7 mouse cellular contexts compared by ENCODE assay signal in genomic region chrX:61046700-61047099, GRCm38 (mm10).
DNase-seq lines count a peak whose midpoint lies in the region; ATAC-seq and TF ChIP-seq lines count a peak whose summit lies in the region.

No protein-coding gene starts in this region.

- TF ChIP-seq CTCF in kidney, postnatal 0 days (IDR thresholded peaks at IDR 0.05; ENCODE audit: low read depth) = peak; percentile 72
- peak in 1 of 2 experiments; percentile 30; a peak in 1 of 4 replicates for TF ChIP-seq CTCF in CH12.LX (conservative IDR thresholded peaks at IDR 0.05 in 1 of 2, IDR thresholded peaks at IDR 0.05 in 1 of 2; ENCODE audit: low read depth in 2 of 2, low read length in 2 of 2)

- 17% methylated on average over 6 of the region's 6 CpGs for WGBS in kidney, postnatal 0 days

- H3K79me2 ChIP-seq in CH12.LX (replicated peaks; ENCODE audit: control insufficient read depth, extremely low read depth, insufficient read depth, poor library complexity, severe bottlenecking) = no peaks in the 10 kb centered on the region

- TF ChIP-seq EP300 in CH12.LX (IDR thresholded peaks at IDR 0.05; ENCODE audit: low read length) = no peak

- DNase-seq in kidney, postnatal 0 days (ENCODE audit: low spot score) = peak; percentile 22
- DNase-seq in kidney, adult 11 months = no peak
- DNase-seq in CH12.LX (ENCODE audit: extremely low read depth) (no peak), ES-E14 (ENCODE audit: low read depth, low spot score) (peak; percentile 11)
- peak; percentile 8 for DNase-seq in layer of hippocampus, adult 9-10 months (ENCODE audit: low spot score)
- DNase-seq in gastrocnemius, postnatal 4 days (ENCODE audit: low spot score in 2 of 2) = no peak
- no peak for DNase-seq in gastrocnemius, adult 8-10 months (ENCODE audit: low spot score in 2 of 2)

- in situ Hi-C loops in CH12.LX (cut with MboI; ENCODE audit: low pct_ligation_motif_present, low pct_unique_long_range_greater_than_20kb, low sequenced_read_pairs) (no loop called here), ES-E14 (cut with MboI; ENCODE audit: low sequenced_read_pairs in 2 of 2, unreplicated experiment in 2 of 2) (loop anchor here in 1 of 2 experiments (10.0 kb wide), 2 partner anchors 142 to 552 kb away; no protein-coding TSS in a partner anchor)

- no peak overlapping the region for H3K27ac ChIP-seq in kidney, postnatal 0 days
- H3K27ac ChIP-seq in CH12.LX (ENCODE audit: insufficient read depth, low read depth) (no peak overlapping the region), ES-E14 (ENCODE audit: insufficient read depth, low read depth, low read length, poor library complexity, severe bottlenecking) (no peak overlapping the region)

- H3K36me3 ChIP-seq in kidney, postnatal 0 days (ENCODE audit: insufficient read depth, low read length) = no peaks in the 10 kb centered on the region
- H3K36me3 ChIP-seq in CH12.LX (replicated peaks in 1 of 2; ENCODE audit: control insufficient read depth in 1 of 2, insufficient read depth in 1 of 2, low read length in 1 of 2) = no peaks in the 10 kb centered on the region
- no peaks in the 10 kb centered on the region for H3K36me3 ChIP-seq in ES-E14 (ENCODE audit: control insufficient read depth, insufficient read depth, low read length, poor library complexity, severe bottlenecking)

- no peaks in the 10 kb centered on the region for H3K27me3 ChIP-seq in kidney, postnatal 0 days (ENCODE audit: insufficient read depth, low read length)
- H3K27me3 ChIP-seq in CH12.LX (replicated peaks) = no peaks in the 10 kb centered on the region

- TF ChIP-seq POLR2A in CH12.LX (IDR thresholded peaks at IDR 0.05; ENCODE audit: low read depth, low read length) = no peak

- no peak overlapping the region for H3K4me2 ChIP-seq in kidney, postnatal 0 days (ENCODE audit: low read length)
- no peak overlapping the region for H3K4me2 ChIP-seq in CH12.LX (ENCODE audit: insufficient read depth, low read depth, poor library complexity, severe bottlenecking)

- no peak for ATAC-seq in kidney, postnatal 0 days (replicated peaks; ENCODE audit: low FRiP score, low read depth)

- TF ChIP-seq RAD21 in CH12.LX (IDR thresholded peaks at IDR 0.05; ENCODE audit: low read depth, low read length) = peak; percentile 25

- H3K4me1 ChIP-seq in kidney, postnatal 0 days (replicated peaks; ENCODE audit: insufficient read depth, low read length) = no peaks in the 10 kb centered on the region
- no peaks in the 10 kb centered on the region for H3K4me1 ChIP-seq in CH12.LX (ENCODE audit: control insufficient read depth in 1 of 2, insufficient read depth in 2 of 2)
- no peaks in the 10 kb centered on the region for H3K4me1 ChIP-seq in ES-E14 (ENCODE audit: control insufficient read depth in 2 of 2, insufficient read depth in 2 of 2, low read length in 2 of 2, poor library complexity in 1 of 2)

- H3K9ac ChIP-seq in kidney, postnatal 0 days (ENCODE audit: low read depth, low read length) = no peak overlapping the region
- no peak overlapping the region for H3K9ac ChIP-seq in CH12.LX (ENCODE audit: insufficient read depth, low read depth)
- H3K9ac ChIP-seq in ES-E14 (ENCODE audit: insufficient read depth, low read depth, low read length, poor library complexity, severe bottlenecking) = no peak overlapping the region

- no peaks in the 10 kb centered on the region for H3K9me3 ChIP-seq in kidney, postnatal 0 days (replicated peaks; ENCODE audit: low read length)
- peaks cover 2% of the 10 kb centered on the region for H3K9me3 ChIP-seq in CH12.LX (replicated peaks; ENCODE audit: low read length)
- H3K9me3 ChIP-seq in ES-E14 (ENCODE audit: control insufficient read depth, insufficient read depth, low read depth, low read length) = no peaks in the 10 kb centered on the region

- dilution Hi-C loops in CH12.LX (cut with MboI; ENCODE audit: extremely low pct_ligation_motif_present, extremely low pct_unique_long_range_greater_than_20kb, low sequenced_read_pairs) = no loop called here

- H3K4me3 ChIP-seq in kidney, postnatal 0 days (replicated peaks; ENCODE audit: low read depth, low read length) = no peak overlapping the region
- H3K4me3 ChIP-seq in CH12.LX (replicated peaks in 1 of 3; ENCODE audit: low read depth in 2 of 3, low read length in 2 of 3, poor library complexity in 1 of 3) = no peak overlapping the region
- no peak overlapping the region for H3K4me3 ChIP-seq in ES-E14 (ENCODE audit: insufficient read depth in 1 of 2, low read depth in 1 of 2, low read length in 2 of 2, poor library complexity in 1 of 2, severe bottlenecking in 1 of 2)

TF ChIP-seq in CH12.LX, 34 proteins besides CTCF, POLR2A, EP300 and RAD21:
- TF ChIP-seq NELFE (IDR thresholded peaks at IDR 0.05; ENCODE audit: low read depth, low read length) (no peak), CHD2 (IDR thresholded peaks at IDR 0.05; ENCODE audit: low read length) (no peak), TBP (conservative IDR thresholded peaks at IDR 0.05; ENCODE audit: low read depth, low read length) (no peak), MAX (IDR thresholded peaks at IDR 0.05; ENCODE audit: low read length) (no peak), USF2 (conservative IDR thresholded peaks at IDR 0.05; ENCODE audit: low read depth, low read length) (no peak), IRF4 (IDR thresholded peaks at IDR 0.05; ENCODE audit: low read depth, low read length) (no peak), MXI1 (IDR thresholded peaks at IDR 0.05; ENCODE audit: low read depth, low read length) (no peak)

TF ChIP-seq in ES-E14, 5 proteins besides CTCF, POLR2A, EP300 and RAD21:
- TF ChIP-seq ZNF384 (IDR thresholded peaks at IDR 0.05; ENCODE audit: low read depth, low read length) = no peak
- TF ChIP-seq HCFC1 (IDR thresholded peaks at IDR 0.05; ENCODE audit: borderline replicate concordance, insufficient read depth, low read length) = no peak
- TF ChIP-seq MAFK (IDR thresholded peaks at IDR 0.05; ENCODE audit: insufficient read depth, low read depth, low read length) = no peak
- peak; percentile 57; the same call in 1 of the 2 replicates for TF ChIP-seq ZC3H11A (IDR thresholded peaks at IDR 0.05; ENCODE audit: borderline replicate concordance, low read depth, low read length)
- TF ChIP-seq CHD2 (IDR thresholded peaks at IDR 0.05; ENCODE audit: low read depth, low read length) = no peak

Comparison
In these comparisons a context has a peak if more than half of its experiments do, and no peak if none do; other contexts are left out.
1. DNase-seq: peak in kidney, postnatal 0 days (single experiment), ES-E14 (single experiment) and layer of hippocampus, adult 9-10 months (single experiment); none in kidney, adult 11 months (single experiment), CH12.LX (single experiment), gastrocnemius, postnatal 4 days (0 of 2) and gastrocnemius, adult 8-10 months (0 of 2).